Mouse (Mus musculus): ENCODE measurements around the gene Peli1. TPM values are rescaled to one million over a fixed set of nuclear protein-coding genes. Genes with fewer than 3 reads are reported as not detected.

Gene Peli1
- polyA plus RNA-seq, 1 experiment from 2014 or later: 18.7 TPM

- H3K27me3 ChIP-seq (replicated peaks): no peaks in the 10 kb centered on the region
- no peak overlapping the region for H3K9ac ChIP-seq
- 61% methylated on average over 2 of the region's 2 CpGs for WGBS (ENCODE audit: insufficient replicate concordance)
- no peak overlapping the region for H3K4me3 ChIP-seq
- no peaks in the 10 kb centered on the region for H3K9me3 ChIP-seq (replicated peaks)
- no peaks in the 10 kb centered on the region for H3K36me3 ChIP-seq
- H3K27ac ChIP-seq: no peak overlapping the region
- H3K4me1 ChIP-seq: peaks cover 37% of the 10 kb centered on the region
- 0 out of 2 replicates have a peak, but pooled peaks have one; percentile 25 for ATAC-seq
- no peak overlapping the region for H3K4me2 ChIP-seq
Measured at GRCm38 (mm10) chr11:21096590-21096989, 5.5 kb downstream of the Peli1 start.

GRCm38 (mm10) chr11:21098457-21098856 lies 7.4 kb downstream of the Peli1 start:
- H3K4me2 ChIP-seq: peak overlapping the region; percentile 34
- no peaks in the 10 kb centered on the region for H3K27me3 ChIP-seq (replicated peaks)
- H3K27ac ChIP-seq: no peak overlapping the region
- peaks cover 29% of the 10 kb centered on the region for H3K4me1 ChIP-seq
- H3K36me3 ChIP-seq: no peaks in the 10 kb centered on the region
- no peak overlapping the region for H3K9ac ChIP-seq
- WGBS (ENCODE audit: insufficient replicate concordance): 41% methylated on average over 2 of the region's 2 CpGs
- H3K9me3 ChIP-seq (replicated peaks): no peaks in the 10 kb centered on the region
- ATAC-seq: no peak
- no peak overlapping the region for H3K4me3 ChIP-seq

- WGBS (ENCODE audit: insufficient replicate concordance): 92% methylated on average over 1 of the region's 1 CpGs
- ATAC-seq: no peak
Measured at GRCm38 (mm10) chr11:21100704-21101103, 9.6 kb downstream of the Peli1 start.

GRCm38 (mm10) chr11:21101286-21101685 lies 10.2 kb downstream of the Peli1 start:
- Histone ChIP-seq H3K9ac (no peak overlapping the region), H3K4me2 (no peak overlapping the region), H3K4me3 (no peak overlapping the region), H3K9me3 (replicated peaks) (no peaks in the 10 kb centered on the region), H3K27me3 (replicated peaks) (no peaks in the 10 kb centered on the region), H3K27ac (no peak overlapping the region), H3K4me1 (peaks cover 35% of the 10 kb centered on the region), H3K36me3 (no peaks in the 10 kb centered on the region)
- 36% methylated on average over 4 of the region's 4 CpGs for WGBS (ENCODE audit: insufficient replicate concordance)
- no peak for ATAC-seq

More at GRCm38 (mm10) chr11:21100704-21101103, 9.6 kb downstream of the Peli1 start:
- Histone ChIP-seq H3K4me1 (peaks cover 38% of the 10 kb centered on the region), H3K36me3 (no peaks in the 10 kb centered on the region), H3K27me3 (replicated peaks) (no peaks in the 10 kb centered on the region), H3K4me2 (no peak overlapping the region), H3K27ac (no peak overlapping the region), H3K9ac (no peak overlapping the region), H3K9me3 (replicated peaks) (no peaks in the 10 kb centered on the region), H3K4me3 (no peak overlapping the region)

GRCm38 (mm10) chr11:21102273-21103005 lies 11.3 kb downstream of the Peli1 start:
- Histone ChIP-seq H3K27ac (no peak overlapping the region), H3K27me3 (replicated peaks) (no peaks in the 10 kb centered on the region), H3K9ac (no peak overlapping the region), H3K4me2 (no peak overlapping the region), H3K4me3 (no peak overlapping the region), H3K4me1 (peaks cover 35% of the 10 kb centered on the region), H3K9me3 (replicated peaks) (no peaks in the 10 kb centered on the region), H3K36me3 (peaks cover 7% of the 10 kb centered on the region)
- WGBS (ENCODE audit: insufficient replicate concordance): 87% methylated on average over 6 of the region's 6 CpGs
- ATAC-seq: no peak

GRCm38 (mm10) chr11:21103186-21103585 lies 12.1 kb downstream of the Peli1 start:
- Histone ChIP-seq H3K27me3 (replicated peaks) (no peaks in the 10 kb centered on the region), H3K4me3 (no peak overlapping the region), H3K4me1 (peaks cover 32% of the 10 kb centered on the region), H3K36me3 (peaks cover 7% of the 10 kb centered on the region), H3K9me3 (replicated peaks) (no peaks in the 10 kb centered on the region), H3K9ac (no peak overlapping the region), H3K27ac (no peak overlapping the region), H3K4me2 (no peak overlapping the region)
- WGBS (ENCODE audit: insufficient replicate concordance): 53% methylated on average over 2 of the region's 2 CpGs
- no peak for ATAC-seq

- no peaks in the 10 kb centered on the region for H3K27me3 ChIP-seq (replicated peaks)
- WGBS (ENCODE audit: insufficient replicate concordance): 11% methylated on average over 1 of the region's 1 CpGs
- H3K4me3 ChIP-seq: no peak overlapping the region
- peaks cover 7% of the 10 kb centered on the region for H3K36me3 ChIP-seq
- ATAC-seq: peak; percentile 76
- peaks cover 29% of the 10 kb centered on the region for H3K4me1 ChIP-seq
- no peak overlapping the region for H3K9ac ChIP-seq
- 0 out of 2 replicates have a peak overlapping the region, but pooled peaks have one; percentile 22 for H3K4me2 ChIP-seq
- H3K27ac ChIP-seq: no peak overlapping the region
- H3K9me3 ChIP-seq (replicated peaks): no peaks in the 10 kb centered on the region
Measured at GRCm38 (mm10) chr11:21105393-21105792, 14.3 kb downstream of the Peli1 start.

GRCm38 (mm10) chr11:21107120-21107519 lies 16.0 kb downstream of the Peli1 start:
- 86% methylated on average over 1 of the region's 1 CpGs for WGBS (ENCODE audit: insufficient replicate concordance)
- no peaks in the 10 kb centered on the region for H3K27me3 ChIP-seq (replicated peaks)
- no peak overlapping the region for H3K9ac ChIP-seq
- H3K27ac ChIP-seq: no peak overlapping the region
- H3K36me3 ChIP-seq: peaks cover 7% of the 10 kb centered on the region
- H3K9me3 ChIP-seq (replicated peaks): no peaks in the 10 kb centered on the region
- ATAC-seq: no peak
- H3K4me2 ChIP-seq: no peak overlapping the region
- H3K4me1 ChIP-seq: peaks cover 20% of the 10 kb centered on the region
- H3K4me3 ChIP-seq: no peak overlapping the region

GRCm38 (mm10) chr11:21109279-21109678 lies 18.2 kb downstream of the Peli1 start:
- ATAC-seq: no peak
- Histone ChIP-seq H3K27ac (no peak overlapping the region), H3K4me1 (peaks cover 21% of the 10 kb centered on the region), H3K9ac (no peak overlapping the region), H3K9me3 (replicated peaks) (no peaks in the 10 kb centered on the region), H3K4me2 (no peak overlapping the region), H3K4me3 (no peak overlapping the region), H3K36me3 (peaks cover 7% of the 10 kb centered on the region), H3K27me3 (replicated peaks) (no peaks in the 10 kb centered on the region)
- WGBS (ENCODE audit: insufficient replicate concordance): 90% methylated on average over 2 of the region's 2 CpGs

GRCm38 (mm10) chr11:21114516-21114915 lies 23.4 kb downstream of the Peli1 start:
- Histone ChIP-seq H3K4me3 (no peak overlapping the region), H3K36me3 (no peaks in the 10 kb centered on the region), H3K4me2 (no peak overlapping the region), H3K27me3 (replicated peaks) (no peaks in the 10 kb centered on the region), H3K9ac (no peak overlapping the region), H3K27ac (no peak overlapping the region), H3K9me3 (replicated peaks) (no peaks in the 10 kb centered on the region), H3K4me1 (peaks cover 11% of the 10 kb centered on the region)
- 91% methylated on average over 2 of the region's 2 CpGs for WGBS (ENCODE audit: insufficient replicate concordance)
- no peak for ATAC-seq

GRCm38 (mm10) chr11:21115804-21116203 lies 24.7 kb downstream of the Peli1 start:
- H3K27me3 ChIP-seq (replicated peaks): no peaks in the 10 kb centered on the region
- no peak overlapping the region for H3K9ac ChIP-seq
- H3K4me2 ChIP-seq: no peak overlapping the region
- H3K27ac ChIP-seq: no peak overlapping the region
- no peak for ATAC-seq
- H3K36me3 ChIP-seq: no peaks in the 10 kb centered on the region
- peaks cover 10% of the 10 kb centered on the region; the same call in 1 of the 2 replicates for H3K4me1 ChIP-seq
- H3K4me3 ChIP-seq: no peak overlapping the region
- no peaks in the 10 kb centered on the region for H3K9me3 ChIP-seq (replicated peaks)

GRCm38 (mm10) chr11:21116623-21117295 lies 25.7 kb downstream of the Peli1 start:
- H3K9me3 ChIP-seq (replicated peaks): no peaks in the 10 kb centered on the region
- H3K9ac ChIP-seq: no peak overlapping the region
- H3K27me3 ChIP-seq (replicated peaks): no peaks in the 10 kb centered on the region
- peaks cover 13% of the 10 kb centered on the region for H3K4me1 ChIP-seq
- 79% methylated on average over 3 of the region's 3 CpGs for WGBS (ENCODE audit: insufficient replicate concordance)
- no peak overlapping the region for H3K4me3 ChIP-seq
- H3K4me2 ChIP-seq: no peak overlapping the region
- H3K36me3 ChIP-seq: no peaks in the 10 kb centered on the region
- no peak for ATAC-seq
- H3K27ac ChIP-seq: no peak overlapping the region

Data from liver, embryonic 12.5 days (tissue).